10 mouse cellular contexts compared by ENCODE assay signal in genomic region chr3:90605049-90605448, GRCm38 (mm10). TPM values are rescaled to one million over a fixed set of nuclear protein-coding genes. Genes with fewer than 3 reads are reported as not detected.
DNase-seq lines count a peak whose midpoint lies in the region; ATAC-seq and TF ChIP-seq lines count a peak whose summit lies in the region.
"Had no signal": no experiment of that assay in that cellular context is flagged by ENCODE, and none has a peak within 500 bp of the region (broad histone marks: within the 10 kb centered on the region; RNA-seq: fewer than 3 reads in every experiment).

No protein-coding gene starts in this region.

- no peaks in the 10 kb centered on the region for H3K27me3 ChIP-seq in kidney, embryonic 14.5 days (ENCODE audit: control insufficient read depth, insufficient read depth, low read length)
- no peaks in the 10 kb centered on the region for H3K27me3 ChIP-seq in kidney, adult 2 months (replicated peaks; ENCODE audit: control insufficient read depth, insufficient read depth, low read length)
- H3K27me3 ChIP-seq in MEL (ENCODE audit: control insufficient read depth in 1 of 2, insufficient read depth in 2 of 2, low read length in 2 of 2) = no peaks in the 10 kb centered on the region
- H3K27me3 ChIP-seq: liver, embryonic 13.5 days had no signal

- peak overlapping the region; percentile 55; the same call in 1 of the 2 replicates for H3K27ac ChIP-seq in kidney, embryonic 14.5 days (ENCODE audit: low read depth, low read length)
- H3K27ac ChIP-seq in kidney, adult 2 months (ENCODE audit: insufficient read depth, low read depth, low read length) = no peak overlapping the region
- peak overlapping the region; percentile 56 for H3K27ac ChIP-seq in MEL (ENCODE audit: control insufficient read depth, low read depth, low read length)
- peak overlapping the region; percentile 97 for H3K27ac ChIP-seq in embryonic fibroblast, embryonic 13.5 days (ENCODE audit: insufficient read depth, low read length)
- H3K27ac ChIP-seq: liver, embryonic 13.5 days had no signal

- peaks cover 18% of the 10 kb centered on the region; the same call in 1 of the 2 replicates for H3K4me1 ChIP-seq in kidney, embryonic 14.5 days (ENCODE audit: control insufficient read depth, insufficient read depth, low read length)
- 0 out of 2 replicates have a peak, but pooled peaks cover 3% of the 10 kb centered on the region for H3K4me1 ChIP-seq in kidney, adult 2 months (ENCODE audit: control insufficient read depth, insufficient read depth, low read length)
- H3K4me1 ChIP-seq in MEL (ENCODE audit: control insufficient read depth in 1 of 2, insufficient read depth in 2 of 2, low read length in 2 of 2) = peaks cover 8 to 31% of the 10 kb centered on the region in 2 experiments
- peaks cover 40% of the 10 kb centered on the region for H3K4me1 ChIP-seq in embryonic fibroblast, embryonic 13.5 days (ENCODE audit: control insufficient read depth, insufficient read depth, low read length)

- no peak for TF ChIP-seq EP300 in MEL (IDR thresholded peaks at IDR 0.05; ENCODE audit: low read depth in 1 of 2, low read length in 2 of 2)

- TF ChIP-seq CTCF in kidney, adult 2 months (conservative IDR thresholded peaks at IDR 0.05; ENCODE audit: insufficient read depth, insufficient read length, low read depth, low read length) = no peak
- no peak for TF ChIP-seq CTCF in MEL (IDR thresholded peaks at IDR 0.05 in 2 of 3, conservative IDR thresholded peaks at IDR 0.05 in 1 of 3; ENCODE audit: control insufficient read depth in 1 of 3, insufficient read depth in 1 of 3, low read depth in 2 of 3, low read length in 3 of 3, poor library complexity in 1 of 3, severe bottlenecking in 1 of 3)
- no peak for TF ChIP-seq CTCF in embryonic fibroblast, embryonic 13.5 days (IDR thresholded peaks at IDR 0.05; ENCODE audit: borderline replicate concordance, insufficient read depth, low read length)

- no peaks in the 10 kb centered on the region for H3K36me3 ChIP-seq in kidney, embryonic 14.5 days (ENCODE audit: control insufficient read depth, insufficient read depth, low read length)
- no peaks in the 10 kb centered on the region for H3K36me3 ChIP-seq in kidney, adult 2 months (ENCODE audit: control insufficient read depth, insufficient read depth, low read length)
- H3K36me3 ChIP-seq in MEL (ENCODE audit: control insufficient read depth in 1 of 2, insufficient read depth in 2 of 2, low read length in 2 of 2) = peaks cover 0 to 19% of the 10 kb centered on the region in 2 experiments; a peak in 2 of 4 replicates
- H3K36me3 ChIP-seq: liver, embryonic 13.5 days had no signal

- H3K79me2 ChIP-seq in MEL (ENCODE audit: control insufficient read depth, insufficient read depth, low read length, poor library complexity) = no peaks in the 10 kb centered on the region

- ATAC-seq in kidney, embryonic 14.5 days (ENCODE audit: low FRiP score, low TSS enrichment) = no peak
- ATAC-seq in megakaryocyte-erythroid progenitor cell, adult 5-6 weeks (replicated peaks; ENCODE audit: low FRiP score, low TSS enrichment, poor library complexity, severe bottlenecking) = 0 out of 2 replicates have a peak, but pooled peaks have one; percentile 14

- intact Hi-C loops in gastrocnemius, postnatal 36 days (cut with DNase I) = no loop called here

- no peak overlapping the region for H3K4me2 ChIP-seq in kidney, embryonic 14.5 days (replicated peaks; ENCODE audit: low read depth, low read length)
- H3K4me2 ChIP-seq: liver, embryonic 13.5 days had no signal

- no peak for DNase-seq in kidney, adult 2 months
- DNase-seq in MEL (ENCODE audit: low read depth, low spot score) = peak; percentile 32
- no peak for DNase-seq in gastrocnemius, postnatal 36 days
- no peak for DNase-seq in spleen, adult 12 weeks (ENCODE audit: low spot score)
- DNase-seq: liver, embryonic 13.5 days; thymus, postnatal 25 days had no signal

- H3K9me3 ChIP-seq in kidney, embryonic 14.5 days (ENCODE audit: control insufficient read depth, low read length) = no peaks in the 10 kb centered on the region
- H3K9me3 ChIP-seq in MEL (replicated peaks; ENCODE audit: insufficient read depth, low read length) = no peaks in the 10 kb centered on the region
- H3K9me3 ChIP-seq: liver, embryonic 13.5 days had no signal

- TF ChIP-seq POLR2A in kidney, adult 2 months (IDR thresholded peaks at IDR 0.05; ENCODE audit: low read depth, low read length) = no peak
- no peak for TF ChIP-seq POLR2A in MEL (IDR thresholded peaks at IDR 0.05; ENCODE audit: control insufficient read depth in 1 of 2, insufficient read depth in 1 of 2, low read depth in 1 of 2, low read length in 2 of 2, poor library complexity in 1 of 2)
- TF ChIP-seq POLR2A in embryonic fibroblast, embryonic 13.5 days (IDR thresholded peaks at IDR 0.05; ENCODE audit: low read depth, low read length) = no peak

- no peak overlapping the region for H3K4me3 ChIP-seq in kidney, embryonic 14.5 days (ENCODE audit: low read length)
- no peak overlapping the region for H3K4me3 ChIP-seq in kidney, adult 2 months (ENCODE audit: insufficient read depth, low read depth, low read length)
- H3K4me3 ChIP-seq in MEL (ENCODE audit: control insufficient read depth in 1 of 2, insufficient read depth in 1 of 2, low read depth in 2 of 2, low read length in 2 of 2) = no peak overlapping the region
- peak overlapping the region; percentile 12 for H3K4me3 ChIP-seq in embryonic fibroblast, embryonic 13.5 days (ENCODE audit: insufficient read depth, low read length)
- H3K4me3 ChIP-seq: liver, embryonic 13.5 days had no signal

- no peak for TF ChIP-seq RAD21 in MEL (IDR thresholded peaks at IDR 0.05; ENCODE audit: low read depth, low read length)

- no peak overlapping the region for H3K9ac ChIP-seq in kidney, embryonic 14.5 days (ENCODE audit: low read depth, low read length)
- peak overlapping the region; percentile 6; the same call in 1 of the 2 replicates for H3K9ac ChIP-seq in MEL (ENCODE audit: control insufficient read depth, low read depth, low read length, poor library complexity, severe bottlenecking)
- H3K9ac ChIP-seq: liver, embryonic 13.5 days had no signal

- 93% methylated on average over 3 of the region's 3 CpGs for WGBS in kidney, embryonic 14.5 days
- WGBS in kidney, adult 2 months = 89% methylated on average over 3 of the region's 3 CpGs

RNA-seq across cellular contexts. Expression of gene S100a4, which starts 1.5 kb away (rescaled TPM):
- polyA plus RNA-seq in kidney, embryonic 14.5 days (2014; fragmentation: Nextera tagmentation; extraction: Ambion mirVana) = 2.7 and 3.9 TPM in 2 replicates
- 10.3 and 16.9 TPM in 2 replicates for polyA plus RNA-seq in kidney, adult 2 months (2012; rRNA removed)
- 0.73 and 0.82 TPM in 2 replicates for total RNA-seq in MEL (2012; rRNA removed)
- 1 to 10 TPM in 1 of 2 experiments, not detected in 1; 2.3 TPM for polyA plus RNA-seq in MEL (2012; ENCODE audit: insufficient read depth in 1 of 2, insufficient read length in 2 of 2, low read depth in 1 of 2, low replicate concordance in 2 of 2, missing spikeins in 1 of 2)
- 454 and 1,115 TPM in 2 replicates for polyA plus RNA-seq in embryonic fibroblast, embryonic 13.5 days (2011; ENCODE audit: insufficient read length, low read depth, missing spikeins)
- 3.8 TPM in 1 of 2 replicates, not detected in the other for total RNA-seq in megakaryocyte-erythroid progenitor cell, adult 5-6 weeks (2014; fragmentation: Nextera tagmentation)
- total RNA-seq in megakaryocyte-erythroid progenitor cell, adult 5-6 weeks (2017) = 6.7 and 23.6 TPM in 2 replicates
- 10 to 100 TPM; 16.4 to 16.5 TPM for total RNA-seq in gastrocnemius, postnatal 36 days (2021)

RNA-seq across cellular contexts. Expression of gene S100a5, which starts 3.3 kb away (rescaled TPM):
- 0.56 TPM in 1 of 2 replicates, not detected in the other for polyA plus RNA-seq in kidney, embryonic 14.5 days (2014; fragmentation: Nextera tagmentation; extraction: Ambion mirVana)
- polyA plus RNA-seq in kidney, adult 2 months (2012; rRNA removed) = not detected in 2 replicates
- total RNA-seq in MEL (2012; rRNA removed) = not detected in 2 replicates
- polyA plus RNA-seq in MEL (2012; ENCODE audit: insufficient read depth in 1 of 2, insufficient read length in 2 of 2, low read depth in 1 of 2, low replicate concordance in 2 of 2, missing spikeins in 1 of 2) = not detected
- polyA plus RNA-seq in embryonic fibroblast, embryonic 13.5 days (2011; ENCODE audit: insufficient read length, low read depth, missing spikeins) = not detected in 2 replicates
- total RNA-seq in megakaryocyte-erythroid progenitor cell, adult 5-6 weeks (2014; fragmentation: Nextera tagmentation) = not detected in 2 replicates
- not detected in 2 replicates for total RNA-seq in megakaryocyte-erythroid progenitor cell, adult 5-6 weeks (2017)
- under 1 TPM in 1 of 2 experiments, not detected in 1; 0.72 TPM for total RNA-seq in gastrocnemius, postnatal 36 days (2021)
- total RNA-seq: heart, adult 8-10 months had no signal
- polyA plus RNA-seq: liver, embryonic 13.5 days had no signal

RNA-seq across cellular contexts. Expression of gene Gm42674, which starts 3.3 kb away (rescaled TPM):
- not detected in 2 replicates for polyA plus RNA-seq in kidney, embryonic 14.5 days (2014; fragmentation: Nextera tagmentation; extraction: Ambion mirVana)
- polyA plus RNA-seq in kidney, adult 2 months (2012; rRNA removed) = not detected in 2 replicates
- not detected in 2 replicates for total RNA-seq in MEL (2012; rRNA removed)
- not detected for polyA plus RNA-seq in MEL (2012; ENCODE audit: insufficient read depth in 1 of 2, insufficient read length in 2 of 2, low read depth in 1 of 2, low replicate concordance in 2 of 2, missing spikeins in 1 of 2)
- 3.5 TPM in 1 of 2 replicates, not detected in the other for polyA plus RNA-seq in embryonic fibroblast, embryonic 13.5 days (2011; ENCODE audit: insufficient read length, low read depth, missing spikeins)
- not detected in 2 replicates for total RNA-seq in megakaryocyte-erythroid progenitor cell, adult 5-6 weeks (2014; fragmentation: Nextera tagmentation)
- total RNA-seq in megakaryocyte-erythroid progenitor cell, adult 5-6 weeks (2017) = not detected in 2 replicates
- not detected for total RNA-seq in gastrocnemius, postnatal 36 days (2021)
- total RNA-seq: heart, adult 8-10 months had no signal
- polyA plus RNA-seq: liver, embryonic 13.5 days had no signal

RNA-seq across cellular contexts. Expression of gene S100a6, which starts 7.6 kb away (rescaled TPM):
- 115 and 148 TPM in 2 replicates for polyA plus RNA-seq in kidney, embryonic 14.5 days (2014; fragmentation: Nextera tagmentation; extraction: Ambion mirVana)
- 95.8 and 129 TPM in 2 replicates for polyA plus RNA-seq in kidney, adult 2 months (2012; rRNA removed)
- 0.85 and 2.1 TPM in 2 replicates for total RNA-seq in MEL (2012; rRNA removed)
- 1 to 10 TPM in 1 of 2 experiments, not detected in 1; 4.7 TPM for polyA plus RNA-seq in MEL (2012; ENCODE audit: insufficient read depth in 1 of 2, insufficient read length in 2 of 2, low read depth in 1 of 2, low replicate concordance in 2 of 2, missing spikeins in 1 of 2)
- polyA plus RNA-seq in embryonic fibroblast, embryonic 13.5 days (2011; ENCODE audit: insufficient read length, low read depth, missing spikeins) = 3,458 and 7,173 TPM in 2 replicates
- total RNA-seq in megakaryocyte-erythroid progenitor cell, adult 5-6 weeks (2014; fragmentation: Nextera tagmentation) = 2.0 and 21.9 TPM in 2 replicates
- 0.94 TPM in 1 of 2 replicates, not detected in the other for total RNA-seq in megakaryocyte-erythroid progenitor cell, adult 5-6 weeks (2017)
- 10 to 100 TPM; 61.9 to 77.2 TPM for total RNA-seq in gastrocnemius, postnatal 36 days (2021)

RNA-seq across cellular contexts. Expression of gene S100a2, which starts 15.0 kb away (rescaled TPM):
- not detected in 2 replicates for polyA plus RNA-seq in kidney, embryonic 14.5 days (2014; fragmentation: Nextera tagmentation; extraction: Ambion mirVana)
- polyA plus RNA-seq in kidney, adult 2 months (2012; rRNA removed) = not detected in 2 replicates
- not detected in 2 replicates for total RNA-seq in MEL (2012; rRNA removed)
- not detected for polyA plus RNA-seq in MEL (2012; ENCODE audit: insufficient read depth in 1 of 2, insufficient read length in 2 of 2, low read depth in 1 of 2, low replicate concordance in 2 of 2, missing spikeins in 1 of 2)
- polyA plus RNA-seq in embryonic fibroblast, embryonic 13.5 days (2011; ENCODE audit: insufficient read length, low read depth, missing spikeins) = not detected in 2 replicates
- total RNA-seq in megakaryocyte-erythroid progenitor cell, adult 5-6 weeks (2014; fragmentation: Nextera tagmentation) = not detected in 2 replicates
- total RNA-seq in megakaryocyte-erythroid progenitor cell, adult 5-6 weeks (2017) = not detected in 2 replicates
- not detected for total RNA-seq in gastrocnemius, postnatal 36 days (2021)
- total RNA-seq: heart, adult 8-10 months had no signal
- polyA plus RNA-seq: liver, embryonic 13.5 days had no signal

Comparison
In these comparisons a context has a peak if more than half of its experiments do, and no peak if none do; other contexts are left out.
1. RNA of gene S100a4, which starts 1.5 kb away (polyA plus RNA-seq): 454 to 1,115 TPM in embryonic fibroblast, embryonic 13.5 days; 10.3 to 16.9 TPM in kidney, adult 2 months, 2.7 to 3.9 TPM in kidney, embryonic 14.5 days and 2.3 TPM in MEL; every median in the first group is over 10 times any median in the second.